Mouse (Mus musculus) C2C12 (cell line): Measurements from ENCODE around the gene Psmc3ip. TPM values are rescaled to one million over a fixed set of nuclear protein-coding genes. Genes with fewer than 3 reads are reported as not detected.

ENCODE experiments used
- H3K27me3 ChIP-seq: one replicate; pipeline ENCODE4 v1.6.1; 2011; ENCODE audit not compliant: control insufficient read depth, insufficient read depth, insufficient read length
- H3K36me3 ChIP-seq: one replicate; pipeline ENCODE4 v1.6.1; 2011; ENCODE audit not compliant: control insufficient read depth, insufficient read depth
- H3K4me3 ChIP-seq: one replicate; pipeline ENCODE4 v1.5.1; 2011; ENCODE audit warnings: mild to moderate bottlenecking, control low read depth; ENCODE audit not compliant: poor library complexity, insufficient read depth, severe bottlenecking
- H3K79me2 ChIP-seq: one replicate; pipeline ENCODE4 v1.6.1; 2011; ENCODE audit not compliant: control insufficient read depth, insufficient read depth
- H3K79me3 ChIP-seq: one replicate; pipeline ENCODE4 v1.6.1; 2011; ENCODE audit warnings: low read depth, control low read depth
- H3ac ChIP-seq: one replicate; pipeline ENCODE3; 2011; ENCODE audit warnings: low read depth; ENCODE audit not compliant: control insufficient read depth, insufficient read length
- CEBPB ChIP-seq: IDR thresholded peaks from one replicate; pipeline ENCODE4 v1.6.1; 2011; ENCODE audit warnings: low read depth, mild to moderate bottlenecking, control low read depth, moderate library complexity
- CTCF ChIP-seq: IDR thresholded peaks from one replicate; pipeline ENCODE4 v1.5.1; 2011; ENCODE audit not compliant: control insufficient read depth, insufficient read depth, insufficient read length
- FOSL1 ChIP-seq: IDR thresholded peaks from one replicate; pipeline ENCODE4 v1.8.0; 2011; ENCODE audit warnings: mild to moderate bottlenecking, low read length; ENCODE audit not compliant: poor library complexity, insufficient read depth, severe bottlenecking
- MAX ChIP-seq: IDR thresholded peaks from one replicate; pipeline ENCODE4 v1.6.1; 2011; ENCODE audit warnings: mild to moderate bottlenecking, control low read depth
- MYOD1 ChIP-seq: IDR thresholded peaks from one replicate; pipeline ENCODE4 v1.6.1; 2011; ENCODE audit warnings: low read depth; ENCODE audit not compliant: control insufficient read depth, insufficient read length
- MYOG ChIP-seq: IDR thresholded peaks from one replicate; pipeline ENCODE4 v1.6.1; 2011; ENCODE audit not compliant: control insufficient read depth, insufficient read length; ENCODE audit errors: extremely low read depth
- USF1 ChIP-seq: IDR thresholded peaks from one replicate; pipeline ENCODE4 v1.6.1; 2011; ENCODE audit warnings: low read depth, mild to moderate bottlenecking, control low read depth, moderate library complexity
- polyA plus RNA-seq: library from polyadenylated mRNA; unstranded; fragments of >200 nt; fragmentation: generic; extraction: Trizol; gene quantifications from one replicate; pipeline ENCODE4 v1.2.1, GENCODE M21; 2012; ENCODE audit warnings: missing spikeins

Gene Psmc3ip
- polyA plus RNA-seq, 1 experiment: 24.0 TPM

DNA sequence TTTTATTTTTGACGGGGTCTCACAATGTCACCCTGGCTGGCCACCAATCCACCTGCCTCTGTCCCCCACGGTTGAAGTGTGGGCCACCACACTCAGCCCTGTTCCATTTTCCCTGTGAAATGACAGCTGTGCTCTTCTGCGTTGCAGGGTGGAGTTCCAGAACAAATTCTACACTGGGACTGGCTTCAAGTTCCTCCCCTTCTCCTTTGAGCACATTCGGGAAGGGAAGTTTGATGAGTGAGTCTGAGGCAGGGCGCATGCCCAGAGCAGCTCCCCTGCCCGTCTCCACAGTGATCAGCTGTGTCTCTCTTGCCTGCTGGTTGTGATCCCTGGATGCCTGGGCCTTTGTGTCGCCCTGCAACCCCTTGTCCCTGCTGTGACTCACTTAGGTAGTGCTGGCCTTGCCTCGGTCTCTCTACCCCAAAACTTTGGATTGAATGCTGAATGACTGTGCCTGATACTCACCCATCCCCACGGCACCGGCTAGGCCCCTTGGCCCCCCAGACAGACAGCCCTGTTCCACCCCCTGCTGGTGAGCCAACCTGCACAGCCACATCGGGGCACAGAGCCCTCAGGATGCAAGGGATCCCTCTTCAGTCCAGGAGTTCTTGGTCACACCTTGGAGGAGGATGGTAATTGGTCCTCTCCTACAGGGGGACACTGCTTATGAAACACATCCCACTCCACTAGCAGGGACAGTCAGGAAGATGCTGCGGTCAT is 32.9 kb downstream of the Psmc3ip start:
- Histone ChIP-seq H3K79me2 (no peaks in the 10 kb centered on the region), H3ac (no peak overlapping the region), H3K36me3 (no peaks in the 10 kb centered on the region), H3K27me3 (no peaks in the 10 kb centered on the region), H3K79me3 (no peaks in the 10 kb centered on the region), H3K4me3 (no peak overlapping the region)
- TF ChIP-seq USF1 (no peak), CEBPB (no peak), FOSL1 (no peak), MYOD1 (no peak), MYOG (no peak), MAX (no peak), CTCF (no peak)

DNA sequence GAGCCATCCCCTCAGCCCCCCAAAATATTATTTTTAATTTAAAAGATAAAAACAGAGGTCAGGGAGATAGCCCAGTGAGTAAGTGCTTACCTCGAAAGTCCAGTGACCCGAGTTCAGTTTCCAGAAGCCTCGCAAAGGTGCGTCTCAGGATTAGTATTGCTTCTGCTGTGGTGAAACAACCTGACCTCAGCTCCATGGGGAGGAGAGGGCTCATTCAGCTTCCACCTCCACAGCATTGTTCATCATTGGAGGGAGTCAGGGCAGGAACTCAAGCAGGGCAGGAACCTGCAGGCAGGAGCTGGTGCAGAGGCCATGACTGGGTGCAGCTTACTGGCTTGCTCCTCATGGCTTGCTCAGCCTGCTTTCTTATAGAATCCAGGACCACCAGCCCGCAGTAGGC is 34.2 kb downstream of the Psmc3ip start:
- Histone ChIP-seq H3ac (no peak overlapping the region), H3K4me3 (no peak overlapping the region), H3K79me3 (no peaks in the 10 kb centered on the region), H3K79me2 (no peaks in the 10 kb centered on the region), H3K36me3 (no peaks in the 10 kb centered on the region), H3K27me3 (no peaks in the 10 kb centered on the region)
- TF ChIP-seq MAX (no peak), CEBPB (no peak), CTCF (no peak), FOSL1 (no peak), MYOG (no peak), MYOD1 (no peak), USF1 (no peak)

DNA sequence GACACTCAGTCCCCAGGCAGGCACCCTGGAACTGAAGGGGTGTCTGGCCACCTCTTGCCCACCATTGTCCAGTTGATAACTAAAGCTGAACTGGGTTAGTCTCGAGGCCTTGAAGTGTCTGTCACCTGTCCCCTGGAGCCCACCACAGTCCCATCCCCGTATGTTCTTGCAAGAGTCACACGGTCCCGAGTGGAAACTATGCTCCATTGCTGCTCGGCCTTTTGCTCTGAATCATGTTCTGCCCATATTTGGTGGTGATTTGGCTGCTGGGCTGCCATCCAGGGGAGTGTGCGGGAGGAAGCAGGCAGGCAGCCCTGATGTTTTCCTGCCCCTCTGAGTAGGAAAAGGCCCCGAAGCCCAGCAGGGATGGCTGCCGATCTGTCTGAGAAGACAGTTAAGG is 35.1 kb downstream of the Psmc3ip start:
- Histone ChIP-seq H3K36me3 (no peaks in the 10 kb centered on the region), H3K4me3 (no peak overlapping the region), H3ac (peak overlapping the region; percentile 28), H3K79me3 (no peaks in the 10 kb centered on the region), H3K27me3 (no peaks in the 10 kb centered on the region), H3K79me2 (no peaks in the 10 kb centered on the region)
- TF ChIP-seq MYOD1 (no peak), USF1 (no peak), CEBPB (no peak), MYOG (no peak), MAX (no peak), CTCF (no peak), FOSL1 (no peak)

DNA sequence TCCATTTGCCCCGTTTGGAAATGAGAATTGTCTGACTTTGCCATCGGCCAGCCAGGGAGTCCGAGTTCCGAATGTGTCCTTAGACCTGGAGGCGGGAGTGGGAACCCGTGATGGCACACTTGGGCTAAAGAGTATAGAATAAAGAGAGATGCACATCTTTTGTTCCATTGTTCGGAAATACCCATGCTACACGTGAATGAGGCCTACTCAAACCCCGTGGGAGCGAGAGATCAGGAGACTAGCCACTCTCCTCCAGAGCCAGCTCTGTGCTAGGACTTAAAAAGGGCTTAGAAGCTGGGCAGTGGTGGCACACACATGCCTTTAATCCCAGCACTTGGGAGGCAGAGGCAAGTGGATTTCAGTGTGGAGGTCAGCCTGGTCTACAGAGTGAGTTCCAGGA is 35.8 kb downstream of the Psmc3ip start:
- H3K27me3 ChIP-seq: no peaks in the 10 kb centered on the region
- TF ChIP-seq MYOG (no peak), MAX (no peak), MYOD1 (no peak), FOSL1 (no peak), USF1 (no peak), CTCF (no peak), CEBPB (no peak)
- no peak overlapping the region for H3K4me3 ChIP-seq
- H3K79me2 ChIP-seq: no peaks in the 10 kb centered on the region
- H3K79me3 ChIP-seq: no peaks in the 10 kb centered on the region
- no peak overlapping the region for H3ac ChIP-seq
- H3K36me3 ChIP-seq: no peaks in the 10 kb centered on the region

DNA sequence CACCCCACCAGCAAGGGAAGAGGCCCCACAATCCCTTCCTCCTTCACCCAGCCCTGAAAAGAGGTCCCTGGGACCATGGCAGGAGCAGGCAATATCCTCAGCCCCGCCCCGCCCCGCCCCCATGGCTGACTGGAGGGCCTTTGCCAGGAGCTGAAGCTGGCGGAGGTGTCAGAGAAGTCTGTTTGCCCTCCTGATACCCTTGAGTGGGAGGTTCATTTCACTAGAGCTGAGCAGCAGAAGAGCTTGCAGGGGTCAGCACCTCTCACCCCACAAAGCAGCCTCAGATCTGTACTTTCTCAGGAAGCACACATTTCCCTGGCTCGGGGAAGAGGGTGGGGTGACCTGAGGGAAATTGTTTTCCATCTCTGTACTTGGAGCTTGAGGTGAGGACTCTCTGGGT is 36.5 kb downstream of the Psmc3ip start:
- Histone ChIP-seq H3K36me3 (no peaks in the 10 kb centered on the region), H3ac (no peak overlapping the region), H3K79me3 (no peaks in the 10 kb centered on the region), H3K27me3 (no peaks in the 10 kb centered on the region), H3K79me2 (no peaks in the 10 kb centered on the region), H3K4me3 (no peak overlapping the region)
- no peak for TF ChIP-seq CTCF
- TF ChIP-seq CEBPB: no peak
- TF ChIP-seq MAX: no peak
- no peak for TF ChIP-seq USF1
- no peak for TF ChIP-seq MYOD1
- TF ChIP-seq FOSL1: no peak
- no peak for TF ChIP-seq MYOG

DNA sequence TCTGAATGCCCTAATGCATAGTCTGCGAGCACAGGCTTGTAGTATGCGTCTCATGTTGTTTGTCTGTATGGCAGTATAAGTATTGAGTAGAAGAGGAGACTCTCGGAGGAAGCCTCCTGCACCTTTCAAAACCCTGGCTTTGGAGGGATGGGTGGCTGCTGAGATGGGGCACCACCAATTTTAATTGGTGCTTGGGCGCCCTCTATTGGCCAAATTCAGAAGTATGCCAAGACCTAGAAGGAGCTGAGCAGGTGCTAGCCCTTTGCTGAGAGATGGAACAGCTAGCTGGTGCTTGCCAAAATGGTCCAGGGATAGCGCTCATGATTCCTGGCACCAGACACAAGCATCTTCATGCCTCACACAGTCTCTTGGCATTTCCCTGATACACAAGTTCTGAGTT is 37.4 kb downstream of the Psmc3ip start:
- H3K36me3 ChIP-seq: no peaks in the 10 kb centered on the region
- H3ac ChIP-seq: no peak overlapping the region
- TF ChIP-seq MYOD1 (peak; percentile 26), MYOG (no peak), FOSL1 (no peak), CEBPB (no peak), CTCF (peak; percentile 43), USF1 (no peak), MAX (no peak)
- H3K79me3 ChIP-seq: no peaks in the 10 kb centered on the region
- no peaks in the 10 kb centered on the region for H3K27me3 ChIP-seq
- H3K79me2 ChIP-seq: no peaks in the 10 kb centered on the region
- H3K4me3 ChIP-seq: no peak overlapping the region
